Mouse (Mus musculus) lung, adult 18-20 months (tissue): Measurements from ENCODE around the gene Szt2.

Source experiments
- DNase-seq, 2 experiments: peaks; one replicate each; pipeline ENCODE4 v3.0.0; 2022; ENCODE audit warnings: mixed read lengths in 2 of 2

Szt2 gene

GRCm38 (mm10) chr4:118410871-118411270 is 1.8 kb upstream of the Szt2 start:
- DNase-seq: no peak

- DNase-seq: no peak
These were observed 6.4 kb downstream of the Szt2 start for GRCm38 (mm10) chr4:118402701-118403100.

GRCm38 (mm10) chr4:118401918-118402317 is 7.2 kb downstream of the Szt2 start:
- DNase-seq: no peak

GRCm38 (mm10) chr4:118401421-118401820 is 7.7 kb downstream of the Szt2 start:
- DNase-seq: no peak

GRCm38 (mm10) chr4:118398400-118398799 is 10.7 kb downstream of the Szt2 start:
- peak; percentile 80 for DNase-seq

GRCm38 (mm10) chr4:118396433-118396832 is 12.6 kb downstream of the Szt2 start:
- DNase-seq: peak; percentile 42 to 59

GRCm38 (mm10) chr4:118395289-118395688 is 13.8 kb downstream of the Szt2 start:
- no peak for DNase-seq

GRCm38 (mm10) chr4:118394505-118394904 is 14.6 kb downstream of the Szt2 start:
- no peak for DNase-seq

- DNase-seq: no peak
These were observed 18.9 kb downstream of the Szt2 start for GRCm38 (mm10) chr4:118390146-118390545.

- DNase-seq: peak in 1 of 2 experiments; percentile 38
These were observed 21.8 kb downstream of the Szt2 start for GRCm38 (mm10) chr4:118387316-118387715.

GRCm38 (mm10) chr4:118383271-118383670 is 25.8 kb downstream of the Szt2 start:
- DNase-seq: no peak

GRCm38 (mm10) chr4:118375999-118376398 is 33.1 kb downstream of the Szt2 start:
- no peak for DNase-seq

GRCm38 (mm10) chr4:118371822-118372221 is 37.3 kb downstream of the Szt2 start:
- DNase-seq: no peak

GRCm38 (mm10) chr4:118368616-118369015 is 40.5 kb downstream of the Szt2 start:
- DNase-seq: peak in 1 of 2 experiments; percentile 36

- no peak for DNase-seq
These were observed 41.5 kb downstream of the Szt2 start for GRCm38 (mm10) chr4:118367551-118367950.

GRCm38 (mm10) chr4:118365991-118366390 is 43.1 kb downstream of the Szt2 start:
- no peak for DNase-seq

GRCm38 (mm10) chr4:118364641-118365040 is 44.4 kb downstream of the Szt2 start:
- no peak for DNase-seq

- no peak for DNase-seq
These were observed 45.1 kb downstream of the Szt2 start for GRCm38 (mm10) chr4:118363985-118364384.

- DNase-seq: peak in 1 of 2 experiments; percentile 21
These were observed 46.2 kb downstream of the Szt2 start for GRCm38 (mm10) chr4:118362879-118363278.

- DNase-seq: no peak
These were observed 47.6 kb downstream of the Szt2 start for GRCm38 (mm10) chr4:118361451-118361850.

- peak; percentile 77 for DNase-seq
These were observed 49.0 kb downstream of the Szt2 start for GRCm38 (mm10) chr4:118359896-118360720.

GRCm38 (mm10) chr4:118359211-118359895 is 49.7 kb downstream of the Szt2 start:
- DNase-seq: no peak

- no peak for DNase-seq
These were observed 50.7 kb downstream of the Szt2 start for GRCm38 (mm10) chr4:118358159-118358895.
